8 mouse cellular contexts compared by ENCODE assay signal in genomic region chr2:91114781-91115577, GRCm38 (mm10). TPM values are rescaled to one million over a fixed set of nuclear protein-coding genes. Genes with fewer than 3 reads are reported as not detected.
DNase-seq lines count a peak whose midpoint lies in the region; ATAC-seq and TF ChIP-seq lines count a peak whose summit lies in the region.

No protein-coding gene starts in this region.

- H3K79me2 ChIP-seq in liver, adult 2 months (ENCODE audit: control insufficient read depth, insufficient read depth, low read length), result no peaks in the 10 kb centered on the region

- DNase-seq in 3134 (ENCODE audit: extremely low read depth, insufficient read length, low spot score), result peak; percentile 86
- DNase-seq in adrenal gland, postnatal 36 days, result peak; percentile 98
- peak; percentile 97 for DNase-seq in kidney, postnatal 0 days (ENCODE audit: low spot score)
- peak; percentile 82 for DNase-seq in liver, adult 2 months (ENCODE audit: extremely low read depth, low read depth, low spot score)
- DNase-seq in telencephalon, adult 2 months (ENCODE audit: low read depth, low spot score), result peak; percentile 64

- TF ChIP-seq POLR2A in liver, adult 2 months (IDR thresholded peaks at IDR 0.05; ENCODE audit: extremely low read depth, insufficient read depth, low read length), result no peak

- peak; percentile 100 for TF ChIP-seq CTCF in kidney, postnatal 0 days (IDR thresholded peaks at IDR 0.05; ENCODE audit: low read depth)
- TF ChIP-seq CTCF in liver, adult 2 months (IDR thresholded peaks at IDR 0.05; ENCODE audit: low read depth, low read length), result peak; percentile 100

- H3K9ac ChIP-seq in embryonic facial prominence, embryonic 15.5 days, result peak overlapping the region; percentile 49
- H3K9ac ChIP-seq in heart, embryonic 11.5 days (ENCODE audit: low read depth, low read length), result peak overlapping the region; percentile 56
- peak overlapping the region; percentile 65 for H3K9ac ChIP-seq in kidney, postnatal 0 days (ENCODE audit: low read depth, low read length)
- peak overlapping the region; percentile 73 for H3K9ac ChIP-seq in liver, adult 2 months (ENCODE audit: low read depth, low read length)
- H3K9ac ChIP-seq in neural tube, embryonic 12.5 days, result peak overlapping the region; percentile 58

- H3K9me3 ChIP-seq in embryonic facial prominence, embryonic 15.5 days (replicated peaks), result no peaks in the 10 kb centered on the region
- H3K9me3 ChIP-seq in heart, embryonic 11.5 days (replicated peaks; ENCODE audit: control insufficient read depth, low read length), result no peaks in the 10 kb centered on the region
- no peaks in the 10 kb centered on the region for H3K9me3 ChIP-seq in kidney, postnatal 0 days (replicated peaks; ENCODE audit: low read length)
- H3K9me3 ChIP-seq in neural tube, embryonic 12.5 days, result no peaks in the 10 kb centered on the region

- peaks cover 15% of the 10 kb centered on the region for H3K4me1 ChIP-seq in embryonic facial prominence, embryonic 15.5 days
- peaks cover 21% of the 10 kb centered on the region for H3K4me1 ChIP-seq in heart, embryonic 11.5 days (ENCODE audit: control insufficient read depth, insufficient read depth, low read length)
- H3K4me1 ChIP-seq in kidney, postnatal 0 days (replicated peaks; ENCODE audit: insufficient read depth, low read length), result peaks cover 7% of the 10 kb centered on the region
- peaks cover 3% of the 10 kb centered on the region; the same call in 1 of the 2 replicates for H3K4me1 ChIP-seq in liver, adult 2 months (ENCODE audit: control insufficient read depth, insufficient read depth, low read length)
- peaks cover 6% of the 10 kb centered on the region for H3K4me1 ChIP-seq in neural tube, embryonic 12.5 days

- ATAC-seq in embryonic facial prominence, embryonic 15.5 days (ENCODE audit: insufficient number of reproducible peaks, low FRiP score, low TSS enrichment, low read depth), result peak; percentile 45
- peak; percentile 12 for ATAC-seq in heart, embryonic 11.5 days (replicated peaks; ENCODE audit: insufficient number of reproducible peaks, low FRiP score, low TSS enrichment)
- ATAC-seq in kidney, postnatal 0 days (replicated peaks; ENCODE audit: low FRiP score, low read depth), result peak; percentile 78
- peak; percentile 74 for ATAC-seq in neural tube, embryonic 12.5 days (ENCODE audit: low FRiP score, low read depth)

- H3K4me2 ChIP-seq in embryonic facial prominence, embryonic 15.5 days (replicated peaks), result peak overlapping the region; percentile 95
- peak overlapping the region; percentile 68 for H3K4me2 ChIP-seq in heart, embryonic 11.5 days
- peak overlapping the region; percentile 93 for H3K4me2 ChIP-seq in kidney, postnatal 0 days (ENCODE audit: low read length)
- peak overlapping the region; percentile 83 for H3K4me2 ChIP-seq in neural tube, embryonic 12.5 days (replicated peaks)

- 8% methylated on average over 34 of the region's 42 CpGs for WGBS in embryonic facial prominence, embryonic 15.5 days
- WGBS in heart, embryonic 11.5 days (ENCODE audit: insufficient replicate concordance), result 8% methylated on average over 42 of the region's 42 CpGs
- WGBS in kidney, postnatal 0 days, result 7% methylated on average over 42 of the region's 42 CpGs
- 11% methylated on average over 42 of the region's 42 CpGs for WGBS in liver, adult 2 months
- WGBS in neural tube, embryonic 12.5 days, result 7% methylated on average over 42 of the region's 42 CpGs

- H3K27ac ChIP-seq in embryonic facial prominence, embryonic 15.5 days (replicated peaks), result no peak overlapping the region
- no peak overlapping the region for H3K27ac ChIP-seq in heart, embryonic 11.5 days (ENCODE audit: low read depth, low read length)
- H3K27ac ChIP-seq in kidney, postnatal 0 days, result no peak overlapping the region
- H3K27ac ChIP-seq in liver, adult 2 months (replicated peaks; ENCODE audit: insufficient read depth, low read depth, low read length), result no peak overlapping the region
- H3K27ac ChIP-seq in neural tube, embryonic 12.5 days, result no peak overlapping the region

- H3K27me3 ChIP-seq in embryonic facial prominence, embryonic 15.5 days, result no peaks in the 10 kb centered on the region
- no peaks in the 10 kb centered on the region for H3K27me3 ChIP-seq in heart, embryonic 11.5 days (ENCODE audit: control insufficient read depth, insufficient read depth, low read length)
- H3K27me3 ChIP-seq in kidney, postnatal 0 days (ENCODE audit: insufficient read depth, low read length), result no peaks in the 10 kb centered on the region
- H3K27me3 ChIP-seq in liver, adult 2 months (ENCODE audit: control insufficient read depth, insufficient read depth, low read length), result no peaks in the 10 kb centered on the region
- H3K27me3 ChIP-seq in neural tube, embryonic 12.5 days (replicated peaks), result 0 out of 2 replicates have a peak, but pooled peaks cover 6% of the 10 kb centered on the region

- H3K36me3 ChIP-seq in embryonic facial prominence, embryonic 15.5 days, result no peaks in the 10 kb centered on the region
- H3K36me3 ChIP-seq in heart, embryonic 11.5 days (ENCODE audit: control insufficient read depth, insufficient read depth, low read length), result no peaks in the 10 kb centered on the region
- H3K36me3 ChIP-seq in kidney, postnatal 0 days (ENCODE audit: insufficient read depth, low read length), result no peaks in the 10 kb centered on the region
- H3K36me3 ChIP-seq in liver, adult 2 months (ENCODE audit: control insufficient read depth, insufficient read depth, low read length), result no peaks in the 10 kb centered on the region
- H3K36me3 ChIP-seq in neural tube, embryonic 12.5 days, result no peaks in the 10 kb centered on the region

- H3K4me3 ChIP-seq in embryonic facial prominence, embryonic 15.5 days (replicated peaks), result peak overlapping the region; percentile 52
- peak overlapping the region; percentile 34 for H3K4me3 ChIP-seq in heart, embryonic 11.5 days (ENCODE audit: low read depth, low read length)
- peak overlapping the region; percentile 40 for H3K4me3 ChIP-seq in kidney, postnatal 0 days (replicated peaks; ENCODE audit: low read depth, low read length)
- peak overlapping the region; percentile 41 for H3K4me3 ChIP-seq in liver, adult 2 months (ENCODE audit: insufficient read depth, low read depth, low read length)
- peak overlapping the region; percentile 35 for H3K4me3 ChIP-seq in neural tube, embryonic 12.5 days

RNA-seq across cellular contexts. Expression of gene Mybpc3, which starts 3.0 kb away (rescaled TPM):
- total RNA-seq in adrenal gland, postnatal 36 days (2021), result not detected
- polyA plus RNA-seq in embryonic facial prominence, embryonic 15.5 days (2015; fragmentation: Nextera tagmentation; extraction: Ambion mirVana), result 0.32 and 0.40 TPM in 2 replicates
- polyA plus RNA-seq in heart, embryonic 11.5 days (2014; fragmentation: Nextera tagmentation; extraction: Ambion mirVana), result 470 and 665 TPM in 2 replicates
- polyA plus RNA-seq in kidney, postnatal 0 days (2015; fragmentation: Nextera tagmentation; extraction: Ambion mirVana), result 0.08 and 0.13 TPM in 2 replicates
- 0.07 TPM in 1 of 2 replicates, not detected in the other for total RNA-seq in liver, adult 2 months (2014; rRNA removed)
- polyA plus RNA-seq in liver, adult 2 months (2012; rRNA removed), result 0.01 and 0.04 TPM in 2 replicates
- polyA plus RNA-seq in neural tube, embryonic 12.5 days (2016; fragmentation: Nextera tagmentation; extraction: Ambion mirVana), result 0.30 and 0.80 TPM in 2 replicates

RNA-seq across cellular contexts. Expression of gene Spi1, which starts 32.8 kb away (rescaled TPM):
- total RNA-seq in adrenal gland, postnatal 36 days (2021), result 1 to 10 TPM; 3.0 to 7.6 TPM
- polyA plus RNA-seq in embryonic facial prominence, embryonic 15.5 days (2015; fragmentation: Nextera tagmentation; extraction: Ambion mirVana), result 12.3 and 12.4 TPM in 2 replicates
- 1.7 and 1.9 TPM in 2 replicates for polyA plus RNA-seq in heart, embryonic 11.5 days (2014; fragmentation: Nextera tagmentation; extraction: Ambion mirVana)
- polyA plus RNA-seq in kidney, postnatal 0 days (2015; fragmentation: Nextera tagmentation; extraction: Ambion mirVana), result 4.4 and 6.0 TPM in 2 replicates
- 3.7 and 4.8 TPM in 2 replicates for total RNA-seq in liver, adult 2 months (2014; rRNA removed)
- polyA plus RNA-seq in liver, adult 2 months (2012; rRNA removed), result 9.5 and 16.5 TPM in 2 replicates
- 4.0 and 4.6 TPM in 2 replicates for polyA plus RNA-seq in neural tube, embryonic 12.5 days (2016; fragmentation: Nextera tagmentation; extraction: Ambion mirVana)

RNA-seq across cellular contexts. Expression of gene Slc39a13, which starts 44.8 kb away (rescaled TPM):
- 10 to 100 TPM; 24.2 to 31.9 TPM for total RNA-seq in adrenal gland, postnatal 36 days (2021)
- 75.8 and 80.0 TPM in 2 replicates for polyA plus RNA-seq in embryonic facial prominence, embryonic 15.5 days (2015; fragmentation: Nextera tagmentation; extraction: Ambion mirVana)
- polyA plus RNA-seq in heart, embryonic 11.5 days (2014; fragmentation: Nextera tagmentation; extraction: Ambion mirVana), result 34.0 and 36.3 TPM in 2 replicates
- 39.9 and 41.8 TPM in 2 replicates for polyA plus RNA-seq in kidney, postnatal 0 days (2015; fragmentation: Nextera tagmentation; extraction: Ambion mirVana)
- total RNA-seq in liver, adult 2 months (2014; rRNA removed), result 4.3 and 6.8 TPM in 2 replicates
- polyA plus RNA-seq in liver, adult 2 months (2012; rRNA removed), result 13.1 and 17.5 TPM in 2 replicates
- 30.0 and 30.9 TPM in 2 replicates for polyA plus RNA-seq in neural tube, embryonic 12.5 days (2016; fragmentation: Nextera tagmentation; extraction: Ambion mirVana)

Comparison
In these comparisons a context has a peak if more than half of its experiments do, and no peak if none do; other contexts are left out.
1. ATAC-seq: peak in every context shown above with its lines; median percentile 78 in kidney, postnatal 0 days; 74 in neural tube, embryonic 12.5 days; 45 in embryonic facial prominence, embryonic 15.5 days; 12 in heart, embryonic 11.5 days.
2. RNA of gene Mybpc3, which starts 3.0 kb away (polyA plus RNA-seq): 470 to 665 TPM in heart, embryonic 11.5 days; 0.32 to 0.40 TPM in embryonic facial prominence, embryonic 15.5 days, 0.30 to 0.80 TPM in neural tube, embryonic 12.5 days, 0.08 to 0.13 TPM in kidney, postnatal 0 days and 0.01 to 0.04 TPM in liver, adult 2 months; every median in the first group is over 100 times any median in the second.
3. Peak in every context shown above with its lines, with median percentiles within 50 percentile points of each other: DNase-seq, H3K4me2 ChIP-seq, H3K4me3 ChIP-seq and H3K9ac ChIP-seq.